Mouse (Mus musculus): ENCODE results near the gene Ptprcap.

Ptprcap gene

GRCm38 (mm10) chr19:4147782-4148490, 5.5 kb upstream of the Ptprcap start:
- no peak for DNase-seq (ENCODE audit: low read depth, low spot score)

- peak; percentile 75 for DNase-seq (ENCODE audit: low read depth, low spot score)
Measured at GRCm38 (mm10) chr19:4148491-4148806, 5.0 kb upstream of the Ptprcap start, which contains the start of gene Coro1b. TSS of gene Coro1b (plus strand) at chr19:4148619.

DNA sequence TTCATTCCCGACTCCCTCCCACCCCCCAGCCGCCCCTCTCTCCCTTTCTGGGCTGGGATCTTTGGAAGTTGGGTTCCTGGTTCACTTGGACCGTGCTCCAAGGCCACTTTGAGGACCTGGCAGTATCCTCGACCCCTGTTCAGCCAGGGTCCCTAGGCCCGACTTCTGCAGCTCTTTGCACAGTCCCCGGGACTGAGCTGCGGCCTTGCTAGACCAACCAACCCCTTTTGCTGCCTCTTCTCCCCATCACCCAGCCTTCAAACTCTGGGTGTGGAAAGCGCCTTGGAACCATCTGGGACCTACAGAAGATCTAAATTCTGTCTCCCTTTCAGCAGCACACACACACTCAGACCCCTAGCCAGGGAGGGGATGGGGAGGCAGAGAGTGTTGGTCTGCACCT, 4.6 kb upstream of the Ptprcap start:
- no peak for DNase-seq (ENCODE audit: low read depth, low spot score)

DNA sequence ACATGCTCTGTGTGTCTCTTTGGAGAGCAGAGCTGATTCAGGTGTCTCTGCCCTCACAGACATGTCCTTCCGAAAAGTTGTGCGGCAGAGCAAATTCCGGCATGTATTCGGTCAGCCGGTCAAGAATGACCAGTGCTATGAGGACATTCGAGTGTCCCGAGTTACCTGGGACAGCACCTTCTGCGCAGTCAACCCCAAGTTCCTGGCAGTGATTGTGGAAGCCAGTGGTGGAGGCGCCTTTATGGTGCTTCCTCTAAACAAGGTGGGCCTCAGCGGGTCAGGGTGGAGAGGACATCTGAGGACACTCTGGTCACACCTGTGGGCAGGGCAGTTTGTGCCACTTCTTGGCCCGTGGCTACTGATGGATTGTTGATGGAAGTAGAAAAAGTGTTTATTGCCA, 4.1 kb upstream of the Ptprcap start:
- DNase-seq (ENCODE audit: low read depth, low spot score): no peak

DNA sequence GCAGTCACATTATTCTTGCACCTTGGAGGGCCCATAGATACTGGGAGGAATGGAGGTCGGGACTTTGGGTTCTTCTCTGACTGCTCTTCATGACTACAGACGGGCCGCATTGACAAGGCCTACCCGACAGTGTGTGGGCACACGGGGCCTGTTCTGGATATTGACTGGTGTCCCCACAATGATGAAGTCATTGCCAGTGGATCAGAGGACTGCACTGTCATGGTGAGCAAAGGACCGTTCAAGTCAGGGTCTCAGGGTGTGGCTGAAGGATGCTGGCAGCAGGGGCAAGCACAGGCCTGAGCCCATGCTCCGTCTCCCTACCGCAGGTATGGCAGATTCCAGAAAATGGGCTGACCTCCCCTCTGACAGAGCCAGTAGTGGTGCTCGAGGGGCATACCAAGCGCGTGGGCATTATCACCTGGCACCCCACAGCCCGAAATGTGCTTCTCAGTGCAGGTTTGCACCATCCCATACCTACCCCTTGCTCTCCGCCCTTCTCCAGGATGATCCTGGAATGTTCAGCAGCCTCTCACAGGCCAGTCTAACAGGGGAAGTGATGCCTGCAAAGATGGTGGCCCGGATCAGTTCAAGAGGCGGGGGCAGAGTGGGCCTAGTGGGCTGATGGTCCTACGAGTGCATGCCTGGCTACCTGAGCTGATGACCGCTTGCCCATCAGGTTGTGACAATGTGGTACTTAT, 3.5 kb upstream of the Ptprcap start:
- no peak for DNase-seq (ENCODE audit: low read depth, low spot score)

GRCm38 (mm10) chr19:4150567-4151487, 2.6 kb upstream of the Ptprcap start:
- no peak for DNase-seq (ENCODE audit: low read depth, low spot score)

- DNase-seq (ENCODE audit: low read depth, low spot score): no peak
Measured at GRCm38 (mm10) chr19:4151488-4151860, 1.9 kb upstream of the Ptprcap start.

- DNase-seq (ENCODE audit: low read depth, low spot score): no peak
Measured at GRCm38 (mm10) chr19:4151898-4152297, 1.5 kb upstream of the Ptprcap start.

DNA sequence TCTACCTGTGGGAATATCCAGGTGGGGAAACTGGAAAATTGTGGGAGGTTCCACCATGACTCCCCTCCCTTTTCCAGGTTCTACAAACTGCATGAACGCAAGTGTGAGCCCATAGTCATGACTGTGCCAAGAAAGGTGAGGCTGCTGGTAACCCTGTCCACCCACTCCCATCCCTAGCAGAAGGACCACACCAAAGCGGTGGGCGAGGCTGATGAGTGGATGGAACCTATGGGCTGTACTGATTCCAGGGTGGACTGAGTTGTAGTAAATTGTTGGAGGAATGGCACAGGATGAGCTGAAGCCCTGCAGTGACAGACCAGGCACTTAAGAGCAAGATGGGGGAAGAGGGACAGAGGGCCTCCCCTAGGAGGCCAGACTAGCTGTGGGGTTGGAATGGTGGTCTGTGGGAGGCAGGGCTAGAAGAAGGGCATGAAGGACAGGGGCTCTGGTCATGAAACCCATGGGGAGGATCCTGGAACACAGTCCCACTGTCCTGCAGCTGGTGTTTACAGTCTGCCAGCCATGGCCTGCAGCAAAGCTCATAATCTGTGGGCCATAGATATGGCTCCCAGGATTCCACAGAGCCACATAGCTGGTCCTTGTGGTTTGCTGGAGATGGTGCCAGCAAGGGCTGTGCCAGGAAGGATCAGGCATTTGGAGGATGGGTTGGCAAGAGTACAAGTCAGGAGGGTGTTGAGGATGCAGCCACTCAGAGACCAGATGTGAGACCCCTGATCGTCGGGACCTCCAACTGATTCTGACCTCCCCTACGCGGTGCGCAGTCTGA, 766 bp upstream of the Ptprcap start:
- DNase-seq (ENCODE audit: low read depth, low spot score): no peak

GRCm38 (mm10) chr19:4154437-4155222, 1.2 kb downstream of the Ptprcap start:
- no peak for DNase-seq (ENCODE audit: low read depth, low spot score)

- DNase-seq (ENCODE audit: low read depth, low spot score): no peak
Measured at GRCm38 (mm10) chr19:4155223-4156072, 2.0 kb downstream of the Ptprcap start.

DNA sequence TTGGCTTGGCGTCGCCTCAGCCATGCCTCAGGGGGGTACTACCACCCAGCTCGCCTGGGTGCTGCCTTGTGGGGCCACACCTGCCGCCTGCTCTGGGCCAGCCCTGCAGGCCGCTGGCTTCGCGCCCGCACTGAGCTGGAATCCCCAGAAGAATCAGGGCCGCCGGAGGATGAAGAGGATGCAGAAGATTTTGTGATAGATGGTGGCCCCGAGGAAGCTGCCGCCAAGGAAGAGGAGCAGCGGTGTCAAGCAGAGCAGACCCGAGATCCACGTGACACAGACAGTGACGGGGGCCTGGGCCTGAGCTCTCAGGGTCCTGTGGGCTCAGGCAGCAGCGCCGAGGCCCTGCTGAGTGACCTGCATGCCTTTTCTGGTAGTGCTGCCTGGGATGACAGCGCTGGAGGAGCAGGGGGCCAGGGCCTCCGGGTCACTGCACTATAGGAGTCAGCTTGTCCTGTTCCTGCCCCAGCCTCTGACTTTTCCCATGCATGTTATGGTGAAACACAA, 2.7 kb downstream of the Ptprcap start:
- DNase-seq (ENCODE audit: low read depth, low spot score): no peak

GRCm38 (mm10) chr19:4156771-4157170, 3.4 kb downstream of the Ptprcap start:
- DNase-seq (ENCODE audit: low read depth, low spot score): no peak

DNA sequence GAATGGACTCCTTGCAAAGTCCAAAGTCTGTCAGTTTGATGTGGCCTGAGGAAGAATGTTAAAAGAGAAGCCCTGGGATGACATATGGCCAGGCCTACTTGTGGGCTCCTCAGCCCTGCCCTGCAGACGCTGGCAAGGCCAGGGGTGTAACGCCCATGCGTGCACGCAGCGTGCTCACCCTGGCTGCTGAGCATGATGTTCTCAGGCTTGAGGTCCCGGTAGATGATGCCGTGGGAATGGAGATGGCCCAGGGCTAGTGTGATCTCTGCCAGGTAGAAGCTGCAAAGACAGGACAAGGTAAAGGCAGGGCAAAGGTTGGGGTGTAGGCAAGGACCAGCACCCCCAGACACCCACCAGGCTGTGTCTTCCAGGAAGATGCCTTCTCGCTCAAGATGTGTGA, 5.6 kb downstream of the Ptprcap start:
- DNase-seq (ENCODE audit: low read depth, low spot score): no peak

DNA sequence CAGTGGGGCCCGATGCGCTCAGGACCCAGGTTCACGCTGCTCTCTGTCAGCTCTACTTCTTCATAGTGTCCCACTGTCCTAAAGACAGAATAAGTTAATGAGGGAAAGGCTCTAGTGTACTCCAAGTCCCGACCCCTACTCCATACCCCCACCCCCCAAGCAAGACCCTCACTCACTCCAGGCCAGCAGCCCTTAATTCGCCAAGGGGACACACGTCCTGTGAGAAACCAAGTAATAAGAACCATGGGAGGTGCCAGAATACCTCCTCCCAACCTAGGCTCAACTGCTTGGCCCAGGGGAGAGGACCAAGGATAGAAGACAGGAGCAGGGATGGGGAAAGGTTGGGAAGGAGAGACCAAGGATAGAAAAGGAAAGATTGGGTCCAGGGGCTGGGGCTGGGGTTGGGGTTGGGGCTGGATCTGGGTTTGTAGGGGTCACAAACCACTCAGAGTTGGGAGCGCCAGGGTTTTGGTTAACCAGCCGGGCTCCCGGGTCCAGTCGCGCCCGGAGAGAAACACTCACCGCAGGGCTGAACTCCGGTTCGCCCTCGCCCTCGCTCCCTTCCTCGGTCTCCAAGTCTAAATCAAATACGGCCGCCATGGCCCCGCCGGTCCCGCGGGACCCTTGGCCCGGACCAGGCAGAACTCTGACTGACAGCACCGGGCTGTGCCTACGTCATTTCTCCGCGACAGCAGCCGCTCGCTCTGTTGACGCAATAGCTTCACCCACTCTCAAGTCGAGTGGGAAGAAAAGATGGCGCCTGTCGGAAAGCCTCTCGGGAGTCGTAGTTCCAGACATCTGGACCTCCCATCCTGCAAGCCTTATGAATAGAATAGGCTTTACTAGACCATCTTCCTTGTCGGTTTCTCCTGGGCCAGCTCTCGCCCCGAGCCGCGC, 9.5 kb downstream of the Ptprcap start, which contains the start of gene Rps6kb2:
Gene Rps6kb2, minus strand, starts transcription at position 709 of the 897 bp plus-strand sequence.
- DNase-seq (ENCODE audit: low read depth, low spot score): peak; percentile 82

DNA sequence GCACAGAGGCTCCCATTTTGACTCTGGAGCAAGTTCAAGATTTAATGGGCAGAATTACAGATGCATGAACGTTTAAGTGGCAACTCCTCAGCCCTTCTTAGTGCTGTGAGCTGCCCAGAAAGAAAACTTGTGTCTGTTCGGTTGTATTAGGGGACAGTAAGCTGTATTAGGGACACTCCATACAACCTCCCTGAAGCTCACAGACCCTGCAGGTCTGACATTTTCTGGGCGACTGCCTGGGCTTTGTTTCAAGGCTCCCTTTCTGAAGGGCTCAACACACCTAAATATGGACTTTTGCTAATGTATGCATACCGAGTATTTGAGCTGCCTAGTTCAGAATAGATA, 10.1 kb downstream of the Ptprcap start:
- DNase-seq (ENCODE audit: low read depth, low spot score): no peak

- no peak for DNase-seq (ENCODE audit: low read depth, low spot score)
Measured at GRCm38 (mm10) chr19:4164100-4164499, 10.7 kb downstream of the Ptprcap start.

GRCm38 (mm10) chr19:4164721-4165120, 11.3 kb downstream of the Ptprcap start:
- DNase-seq (ENCODE audit: low read depth, low spot score): no peak
